Mouse (Mus musculus): Measurements from ENCODE around the gene Gm49027. TPM values are rescaled to one million over a fixed set of nuclear protein-coding genes. Genes with fewer than 3 reads are reported as not detected.

Gm49027 gene
- total RNA-seq (2023): 1 to 10 TPM; 1.4 to 2.4 TPM

GRCm38 (mm10) chr5:123525281-123525680, at the start of gene Gm49027:
Gm49027 (minus strand) TSS chr5:123525488.

GRCm38 (mm10) chr5:123572357-123573186, 47.3 kb upstream of the Gm49027 start, which contains the start of gene Vps33a:
Vps33a (minus strand) TSS chr5:123573038.

GRCm38 (mm10) chr5:123523692-123524392, 1.4 kb downstream of the Gm49027 start, which contains the start of gene Diablo:
Diablo (minus strand) TSS chr5:123524176.

DNA sequence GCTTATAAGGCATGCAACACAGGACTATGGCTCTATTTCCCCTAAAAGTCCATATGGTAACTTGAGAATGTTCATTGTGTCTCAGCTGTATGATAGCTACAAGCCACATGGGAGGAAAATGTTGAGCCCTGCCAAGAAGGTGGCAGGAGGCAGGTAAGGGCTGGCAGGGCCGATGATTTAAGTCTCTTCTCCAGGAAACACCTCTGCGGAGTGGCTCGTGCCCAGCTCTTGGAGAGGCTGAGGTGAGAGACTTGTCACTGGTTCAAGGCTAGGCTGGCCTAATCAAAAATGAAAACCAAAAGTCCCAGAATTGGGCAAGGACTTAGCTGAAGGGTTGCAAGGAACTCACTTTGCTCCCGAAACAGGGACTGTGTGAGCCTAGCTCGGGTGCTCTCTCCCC, 15.1 kb downstream of the Gm49027 start, which contains the start of gene B3gnt4:
Gene B3gnt4 (plus strand): TSS at position 301 of the 400 bp plus-strand sequence.

GRCm38 (mm10) chr5:123489112-123489785, 36.0 kb downstream of the Gm49027 start, which contains the start of the genes Lrrc43 and Il31:
Lrrc43 (plus strand) TSS chr5:123489305.
Il31 (minus strand) TSS chr5:123489489.

Other genes with a start within 250 kb of the Gm49027 start
- gene Bcl7a, start 181.7 kb downstream of the Gm49027 start, total RNA-seq (2023): 1 to 10 TPM; 5.6 to 8.2 TPM
- 10 to 100 TPM; 36.5 to 38.2 TPM for gene Mlxip, start 130.7 kb downstream of the Gm49027 start, total RNA-seq (2023)
- gene Lrrc43, start 36.2 kb downstream of the Gm49027 start, total RNA-seq (2023): not detected
- gene Il31, start 36.0 kb downstream of the Gm49027 start, total RNA-seq (2023): not detected
- not detected for gene B3gnt4, start 15.0 kb downstream of the Gm49027 start, total RNA-seq (2023)
- 10 to 100 TPM; 23.9 to 27.1 TPM for gene Diablo, start 1.3 kb downstream of the Gm49027 start, total RNA-seq (2023)
- 10 to 100 TPM; 26.2 to 27.9 TPM for gene Vps33a, start 47.5 kb upstream of the Gm49027 start, total RNA-seq (2023)
- 10 to 100 TPM; 83.3 to 95.2 TPM for gene Clip1, start 159.1 kb upstream of the Gm49027 start, total RNA-seq (2023)
- 100 to 1,000 TPM in 1 of 2 experiments, 10 to 100 TPM in 1; 99.9 to 105 TPM for gene Zcchc8, start 195.6 kb upstream of the Gm49027 start, total RNA-seq (2023)
- gene Rsrc2, start 223.9 kb upstream of the Gm49027 start, total RNA-seq (2023): 100 to 1,000 TPM in 1 of 2 experiments, 10 to 100 TPM in 1; 99.0 to 103 TPM
- gene Kntc1, start 224.2 kb upstream of the Gm49027 start, total RNA-seq (2023): 10 to 100 TPM; 33.8 to 38.0 TPM